Mouse (Mus musculus) intestine, postnatal 0 days (tissue): ENCODE results near the gene Gm49027. TPM values are rescaled to one million over a fixed set of nuclear protein-coding genes. Genes with fewer than 3 reads are reported as not detected.
A peak's percentile ranks its signal among the peaks of the same experiment; 100 is the strongest.

Experiments used
- ATAC-seq: fragments of 200-750 bp; cut with Nextera tagmentation; 2 replicates; pipeline ENCODE4 v1.8.0; 2017; ENCODE audit warnings: mild to moderate bottlenecking, moderate TSS enrichment, moderate library complexity
- H3K27ac ChIP-seq: fragments of 300-500 bp; sonication (generic); 2 replicates; pipeline ENCODE4 v1.5.1; 2014; ENCODE audit warnings: mild to moderate bottlenecking, low read depth, low read length, moderate library complexity
- H3K27me3 ChIP-seq: fragments of 300-500 bp; sonication (generic); replicated peaks from 2 replicates; pipeline ENCODE4 v1.6.1; 2014; ENCODE audit warnings: low read length, mixed read lengths; ENCODE audit not compliant: control insufficient read depth, insufficient read depth
- H3K36me3 ChIP-seq: fragments of 300-500 bp; sonication (generic); 2 replicates; pipeline ENCODE4 v1.6.1; 2014; ENCODE audit warnings: mild to moderate bottlenecking, moderate library complexity; ENCODE audit not compliant: control insufficient read depth, insufficient read depth
- H3K4me1 ChIP-seq: fragments of 300-500 bp; sonication (generic); replicated peaks from 2 replicates; pipeline ENCODE4 v1.6.1; 2014; ENCODE audit warnings: antibody characterized with exemption, low read length, mixed read lengths; ENCODE audit not compliant: control insufficient read depth, insufficient read depth
- H3K4me2 ChIP-seq: fragments of 300-500 bp; sonication (generic); replicated peaks from 2 replicates; pipeline ENCODE4 v1.6.1; 2014; ENCODE audit warnings: low read depth, mild to moderate bottlenecking, moderate library complexity
- H3K4me3 ChIP-seq: fragments of 300-500 bp; sonication (generic); 2 replicates; pipeline ENCODE4 v1.5.1; 2014; ENCODE audit warnings: low read depth, low read length
- H3K9ac ChIP-seq: fragments of 300-500 bp; sonication (generic); 2 replicates; pipeline ENCODE4 v1.6.1; 2014; ENCODE audit warnings: mild to moderate bottlenecking, low read depth, low read length
- H3K9me3 ChIP-seq: fragments of 300-500 bp; sonication (generic); 2 replicates; pipeline ENCODE4 v1.6.1; 2016; ENCODE audit warnings: mixed run types; ENCODE audit not compliant: control insufficient read depth
- CTCF ChIP-seq: sonication (generic); IDR thresholded peaks from 2 replicates; pipeline ENCODE4 v1.5.1; 2016; ENCODE audit warnings: low read depth, mild to moderate bottlenecking, control low read depth, antibody characterized with exemption, moderate library complexity
- WGBS: fragments of 180-500 bp; shearing (Covaris S2); extraction: QIAGEN DNeasy Blood & Tissue Kit; methylation state at CpG from one replicate; pipeline ENCODE4 v1.1.7; 2014; 5-methylcytosine and 5-hydroxymethylcytosine counted together
- polyA plus RNA-seq: library from polyadenylated mRNA; unstranded; fragments of >200 nt; fragmentation: Nextera tagmentation; extraction: Ambion mirVana; gene quantifications from 2 replicates; pipeline ENCODE4 v1.2.1, GENCODE M21; 2015

Gene Gm49027
- polyA plus RNA-seq, 1 experiment from 2014 or later = 9.6 TPM

GRCm38 (mm10) chr5:123555693-123556092, 30.4 kb upstream of the Gm49027 start:
- Histone ChIP-seq H3K4me3 (no peak overlapping the region), H3K9me3 (no peaks in the 10 kb centered on the region), H3K9ac (no peak overlapping the region), H3K27me3 (no peaks in the 10 kb centered on the region), H3K4me1 (no peaks in the 10 kb centered on the region), H3K27ac (no peak overlapping the region), H3K4me2 (no peak overlapping the region), H3K36me3 (peaks cover 45% of the 10 kb centered on the region)
- ATAC-seq = no peak
- TF ChIP-seq CTCF = no peak
- 90% methylated on average over 7 of the region's 7 CpGs for WGBS

DNA sequence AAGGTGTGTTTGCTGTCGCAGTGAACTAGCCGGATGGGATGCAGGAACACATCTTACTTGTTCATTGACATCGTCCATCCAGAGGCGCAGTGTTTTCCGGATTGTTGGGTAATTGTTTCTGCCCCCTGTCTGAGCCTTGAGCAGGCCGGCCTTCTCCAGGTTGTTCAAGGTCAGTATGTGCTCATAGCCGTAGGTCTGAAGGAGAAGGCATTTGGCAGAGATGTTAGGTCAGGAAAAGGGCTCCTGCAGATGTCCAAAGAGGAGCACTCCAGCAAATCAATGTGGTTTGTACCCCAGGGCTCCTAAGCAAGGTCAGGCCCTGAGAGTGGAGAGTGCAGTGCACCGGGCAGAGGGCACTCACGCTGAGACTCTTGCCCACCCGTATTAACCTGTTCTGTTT, 8.5 kb upstream of the Gm49027 start:
- Histone ChIP-seq H3K36me3 (peaks cover 69% of the 10 kb centered on the region), H3K27me3 (no peaks in the 10 kb centered on the region), H3K9ac (no peak overlapping the region), H3K4me2 (no peak overlapping the region), H3K27ac (no peak overlapping the region), H3K4me1 (no peaks in the 10 kb centered on the region), H3K9me3 (no peaks in the 10 kb centered on the region), H3K4me3 (no peak overlapping the region)
- TF ChIP-seq CTCF = no peak
- no peak for ATAC-seq
- 94% methylated on average over 10 of the region's 10 CpGs for WGBS

DNA sequence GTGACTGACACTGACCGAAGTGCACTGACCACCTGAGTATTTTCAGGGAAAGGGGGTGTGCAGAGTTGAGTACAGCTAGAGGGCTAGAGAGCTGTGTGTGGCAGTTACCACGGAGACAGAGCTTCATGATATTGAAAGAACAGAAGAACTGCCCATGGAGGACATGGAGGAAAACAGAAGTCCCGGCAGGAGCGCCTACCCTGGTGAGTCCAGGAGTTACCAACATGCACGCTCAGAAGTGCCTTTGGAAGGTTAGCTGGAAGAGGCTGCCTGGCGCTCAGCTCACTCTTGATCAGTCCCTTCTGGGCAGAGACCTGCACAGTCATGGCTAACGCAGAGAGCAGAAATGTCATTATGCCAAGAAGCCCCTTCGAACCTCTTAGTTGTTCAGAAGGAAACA, 4.8 kb upstream of the Gm49027 start:
- Histone ChIP-seq H3K9ac (no peak overlapping the region), H3K4me3 (no peak overlapping the region), H3K27me3 (no peaks in the 10 kb centered on the region), H3K4me2 (no peak overlapping the region), H3K27ac (no peak overlapping the region), H3K9me3 (no peaks in the 10 kb centered on the region), H3K4me1 (no peaks in the 10 kb centered on the region), H3K36me3 (peaks cover 63% of the 10 kb centered on the region)
- no peak for ATAC-seq
- no peak for TF ChIP-seq CTCF
- WGBS = 93% methylated on average over 8 of the region's 8 CpGs

GRCm38 (mm10) chr5:123528641-123529040, 3.4 kb upstream of the Gm49027 start:
- H3K4me1 ChIP-seq = no peaks in the 10 kb centered on the region
- no peak overlapping the region for H3K4me3 ChIP-seq
- H3K36me3 ChIP-seq = peaks cover 52% of the 10 kb centered on the region
- H3K27ac ChIP-seq = no peak overlapping the region
- TF ChIP-seq CTCF = no peak
- ATAC-seq = no peak
- 68% methylated on average over 7 of the region's 7 CpGs for WGBS
- no peak overlapping the region for H3K4me2 ChIP-seq
- H3K9ac ChIP-seq = no peak overlapping the region
- H3K27me3 ChIP-seq = no peaks in the 10 kb centered on the region
- H3K9me3 ChIP-seq = no peaks in the 10 kb centered on the region

DNA sequence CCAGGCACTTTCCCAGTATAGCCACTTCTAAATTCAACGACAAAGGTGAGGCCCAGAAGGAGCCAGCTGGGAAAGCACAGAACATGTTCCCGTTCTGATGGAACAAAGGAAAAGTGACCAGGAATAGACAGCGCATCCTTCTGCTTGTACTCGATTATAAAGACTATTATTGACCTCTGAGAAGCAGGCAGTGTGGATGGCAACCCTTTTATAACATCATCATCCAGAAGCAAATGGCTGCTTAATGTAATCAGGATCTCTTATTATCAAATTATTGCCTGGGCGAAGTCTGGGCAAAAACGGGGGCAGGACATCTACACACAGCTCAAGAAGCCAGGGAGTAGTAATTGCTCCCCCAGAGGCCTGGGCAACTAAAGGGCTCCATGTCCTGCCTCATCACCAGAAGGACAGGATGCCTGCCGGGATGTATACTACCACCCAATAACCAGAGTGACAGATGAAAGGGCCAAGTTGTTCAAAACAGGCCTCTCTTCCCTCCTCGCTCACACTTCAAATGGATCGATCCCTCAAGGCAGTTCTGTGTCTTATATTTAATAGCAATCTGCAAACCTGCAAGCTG, 718 bp upstream of the Gm49027 start:
- Histone ChIP-seq H3K27me3 (no peaks in the 10 kb centered on the region), H3K4me2 (no peak overlapping the region), H3K27ac (no peak overlapping the region), H3K9me3 (no peaks in the 10 kb centered on the region), H3K4me3 (no peak overlapping the region), H3K36me3 (peaks cover 27% of the 10 kb centered on the region; the same call in 1 of the 2 replicates), H3K9ac (no peak overlapping the region), H3K4me1 (no peaks in the 10 kb centered on the region)
- no peak for TF ChIP-seq CTCF
- 90% methylated on average over 9 of the region's 9 CpGs for WGBS
- no peak for ATAC-seq

DNA sequence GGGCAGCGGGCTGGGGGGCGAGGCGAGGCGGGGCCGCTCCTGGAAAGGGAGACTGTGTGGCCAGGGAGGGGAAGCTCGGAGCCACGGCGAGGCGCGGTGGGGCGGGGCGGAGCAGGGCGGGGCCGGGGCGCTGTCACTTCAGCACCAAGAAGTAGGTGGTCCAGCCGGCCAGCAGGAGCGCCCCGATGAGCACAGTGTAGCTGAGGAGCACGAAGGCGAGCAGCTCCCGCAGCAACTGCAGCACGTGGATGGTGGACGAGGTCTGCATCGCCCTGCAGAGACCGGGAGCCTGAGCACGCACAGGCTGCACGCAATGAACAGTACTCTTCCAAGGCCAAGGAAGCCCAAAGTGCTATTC, 916 bp downstream of the Gm49027 start:
- WGBS = 0% methylated on average over 26 of the region's 27 CpGs
- Histone ChIP-seq H3K9ac (no peak overlapping the region), H3K9me3 (no peaks in the 10 kb centered on the region), H3K27me3 (no peaks in the 10 kb centered on the region), H3K4me2 (peak overlapping the region; percentile 96), H3K36me3 (peaks cover 14% of the 10 kb centered on the region; the same call in 1 of the 2 replicates), H3K4me3 (peak overlapping the region; percentile 80), H3K4me1 (no peaks in the 10 kb centered on the region), H3K27ac (no peak overlapping the region)
- ATAC-seq = peak; percentile 93
- peak; percentile 45 for TF ChIP-seq CTCF
